Mouse (Mus musculus) limb, embryonic 11.5 days (tissue): ENCODE data around the gene Echs1. TPM values are rescaled to one million over a fixed set of nuclear protein-coding genes. Genes with fewer than 3 reads are reported as not detected.

Experiments
- ATAC-seq: fragments of 200-750 bp; cut with Nextera tagmentation; 2 replicates; pipeline ENCODE4 v1.8.0; 2017; ENCODE audit warnings: low read depth; ENCODE audit not compliant: insufficient number of reproducible peaks, low FRiP score, low TSS enrichment
- DNase-seq: peaks from one replicate; pipeline ENCODE4 v3.0.0-alpha.2; 2015; ENCODE audit warnings: low spot score
- H3K27ac ChIP-seq: fragments of 300-500 bp; sonication (generic); replicated peaks from 2 replicates; pipeline ENCODE4 v1.5.1; 2014; ENCODE audit warnings: low read depth, mild to moderate bottlenecking, low read length
- H3K27me3 ChIP-seq: fragments of 300-500 bp; sonication (generic); 2 replicates; pipeline ENCODE4 v1.6.1; 2014; ENCODE audit warnings: mild to moderate bottlenecking, low read length, mixed read lengths; ENCODE audit not compliant: control insufficient read depth, insufficient read depth
- H3K36me3 ChIP-seq: fragments of 300-500 bp; sonication (generic); 2 replicates; pipeline ENCODE4 v1.6.1; 2014; ENCODE audit warnings: mild to moderate bottlenecking, low read length, moderate library complexity, mixed read lengths; ENCODE audit not compliant: control insufficient read depth, insufficient read depth
- H3K4me1 ChIP-seq: fragments of 300-500 bp; sonication (generic); 2 replicates; pipeline ENCODE4 v1.6.1; 2014; ENCODE audit warnings: low read length, mixed read lengths; ENCODE audit not compliant: control insufficient read depth, insufficient read depth
- H3K4me2 ChIP-seq: fragments of 300-500 bp; sonication (generic); 2 replicates; pipeline ENCODE4 v1.6.1; 2014; ENCODE audit warnings: low read depth, mild to moderate bottlenecking, moderate library complexity; ENCODE audit not compliant: severe bottlenecking
- H3K4me3 ChIP-seq: fragments of 300-500 bp; sonication (generic); 2 replicates; pipeline ENCODE4 v1.5.1; 2014; ENCODE audit warnings: low read depth, low read length
- H3K9ac ChIP-seq: fragments of 300-500 bp; sonication (generic); 2 replicates; pipeline ENCODE4 v1.6.1; 2014; ENCODE audit warnings: mild to moderate bottlenecking, low read length
- H3K9me3 ChIP-seq: fragments of 300-500 bp; sonication (generic); 2 replicates; pipeline ENCODE4 v1.6.1; 2016; ENCODE audit warnings: low read length; ENCODE audit not compliant: control insufficient read depth
- WGBS: fragments of 180-500 bp; shearing (Covaris S2); extraction: QIAGEN DNeasy Blood & Tissue Kit; methylation state at CpG from one replicate; pipeline ENCODE4 v1.1.7; 2014; 5-methylcytosine and 5-hydroxymethylcytosine counted together
- polyA plus RNA-seq: library from polyadenylated mRNA; unstranded; fragments of >200 nt; fragmentation: Nextera tagmentation; extraction: Ambion mirVana; gene quantifications from 2 replicates; pipeline ENCODE4 v1.2.1, GENCODE M21; 2014

Gene Echs1
- 188 and 195 TPM in 2 replicates for polyA plus RNA-seq

GRCm38 (mm10) chr7:140116329-140117054 is at the start of gene Echs1:
Gene Echs1, minus strand, starts transcription at chr7:140116476.
- no peaks in the 10 kb centered on the region for H3K9me3 ChIP-seq
- peak within 1 kb of the TSS; percentile 74 for H3K4me3 ChIP-seq
- DNase-seq (peak; percentile 87), ATAC-seq (peak; percentile 90)
- H3K4me2 ChIP-seq, result peak within 1 kb of the TSS; percentile 76
- 3% methylated on average over 28 of the region's 28 CpGs for WGBS
- no peaks in the 10 kb centered on the region for H3K4me1 ChIP-seq
- no peaks in the 10 kb centered on the region for H3K27me3 ChIP-seq
- H3K27ac ChIP-seq, result peak within 1 kb of the TSS; percentile 68
- peak within 1 kb of the TSS; percentile 89 for H3K9ac ChIP-seq
- no peaks in the 10 kb centered on the region for H3K36me3 ChIP-seq

DNA sequence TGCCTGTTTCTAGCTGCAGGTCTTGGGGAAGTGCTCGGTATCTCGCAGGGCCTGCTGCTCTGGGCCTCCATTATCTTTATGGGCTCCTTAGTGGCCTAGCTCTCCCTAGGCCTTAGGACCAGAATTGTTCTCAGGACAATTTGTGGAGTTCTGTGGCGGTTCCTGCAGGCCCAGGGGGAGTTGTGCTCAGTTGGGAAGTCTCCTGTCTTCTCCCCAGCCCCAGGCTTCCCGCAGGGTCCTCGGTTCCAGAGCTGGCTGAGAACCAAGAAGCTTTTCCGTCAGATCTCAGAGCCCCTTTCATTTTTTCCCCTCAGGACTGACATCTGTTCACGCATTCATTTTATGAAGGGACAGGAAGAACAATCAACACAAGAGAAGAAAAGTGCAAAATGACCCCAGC is 48.4 kb upstream of the Echs1 start, which contains the start of gene Olfr522:
TSS of gene Olfr522 (minus strand) at position 101 of the 400 bp plus-strand sequence.
- no peak within 1 kb of the TSS for H3K4me2 ChIP-seq
- no peak for ATAC-seq
- H3K27me3 ChIP-seq, result no peaks in the 10 kb centered on the region
- no peak for DNase-seq
- no peak within 1 kb of the TSS for H3K27ac ChIP-seq
- no peaks in the 10 kb centered on the region for H3K36me3 ChIP-seq
- no peaks in the 10 kb centered on the region for H3K9me3 ChIP-seq
- 75% methylated on average over 7 of the region's 7 CpGs for WGBS
- H3K4me1 ChIP-seq, result no peaks in the 10 kb centered on the region
- no peak within 1 kb of the TSS for H3K4me3 ChIP-seq
- H3K9ac ChIP-seq, result no peak within 1 kb of the TSS

DNA sequence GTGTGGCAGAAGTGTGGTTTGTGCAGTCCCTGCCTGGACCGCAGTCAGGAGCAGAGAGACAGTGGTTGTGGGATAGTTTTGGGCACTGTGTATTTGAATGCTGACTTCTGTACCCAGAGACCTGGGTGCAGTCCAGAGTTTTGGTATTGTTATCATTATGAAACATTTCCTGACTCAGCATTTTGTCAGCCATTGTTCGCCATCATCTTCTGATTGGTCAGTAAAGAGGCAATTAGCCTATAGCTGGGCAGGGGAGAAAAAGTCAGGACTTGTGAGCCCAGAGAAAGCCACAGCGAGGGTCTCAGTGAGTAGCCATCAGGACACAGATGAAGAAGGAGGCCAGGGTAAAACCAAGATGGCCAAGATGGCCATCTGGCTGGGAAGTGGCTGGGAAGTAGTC is 44.1 kb upstream of the Echs1 start:
- Histone ChIP-seq H3K4me2 (no peak overlapping the region), H3K4me3 (no peak overlapping the region), H3K4me1 (no peaks in the 10 kb centered on the region), H3K36me3 (no peaks in the 10 kb centered on the region), H3K9me3 (no peaks in the 10 kb centered on the region), H3K27me3 (no peaks in the 10 kb centered on the region; the same call in 1 of the 2 replicates), H3K27ac (no peak overlapping the region), H3K9ac (no peak overlapping the region)
- no peak for DNase-seq
- 87% methylated on average over 3 of the region's 3 CpGs for WGBS
- no peak for ATAC-seq

DNA sequence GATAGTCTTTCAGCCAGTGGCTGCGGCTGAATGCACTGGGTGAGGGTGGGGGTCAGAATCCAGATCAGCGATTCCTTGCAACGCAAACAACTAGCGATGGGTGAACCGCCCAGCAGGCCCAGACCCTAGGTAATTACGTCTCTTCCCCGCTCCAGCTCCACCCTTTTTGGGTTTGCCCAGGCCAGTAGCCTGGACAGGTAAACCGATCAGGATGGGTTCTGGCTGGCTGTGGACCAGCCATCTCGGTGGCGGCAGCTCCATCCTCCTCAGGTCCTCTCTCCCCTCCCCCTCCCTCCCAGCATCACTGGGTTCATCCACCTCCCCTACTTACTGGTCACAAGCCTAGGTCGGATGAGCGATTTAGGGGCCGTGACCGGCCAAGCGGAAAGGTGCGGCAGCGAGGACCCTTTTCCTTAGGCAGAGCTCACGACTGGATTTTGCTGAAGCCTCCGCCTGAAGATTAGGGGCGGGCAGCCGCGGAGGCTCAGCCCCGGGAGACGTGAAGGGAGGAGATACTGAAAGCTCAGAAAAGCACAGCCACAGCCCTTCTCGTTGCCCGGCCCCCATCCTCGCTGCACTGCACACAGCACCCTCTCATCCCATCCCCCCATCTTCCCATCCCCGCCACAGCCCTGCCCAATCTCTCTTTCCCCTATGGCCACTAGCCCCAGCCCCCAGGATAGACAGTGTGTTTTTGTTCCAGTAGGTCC is 38.1 kb upstream of the Echs1 start, which contains the start of gene Sprn:
TSS of gene Sprn (minus strand) at position 660 of the 710 bp plus-strand sequence.
- Histone ChIP-seq H3K27me3 (peaks cover 25% of the 10 kb centered on the region), H3K27ac (no peak within 1 kb of the TSS), H3K4me1 (0 out of 2 replicates have a peak, but pooled peaks cover 3% of the 10 kb centered on the region), H3K9me3 (no peaks in the 10 kb centered on the region), H3K4me2 (peak within 1 kb of the TSS; percentile 26; the same call in 1 of the 2 replicates), H3K9ac (peak within 1 kb of the TSS; percentile 23; the same call in 1 of the 2 replicates), H3K4me3 (peak within 1 kb of the TSS; percentile 10; the same call in 1 of the 2 replicates), H3K36me3 (no peaks in the 10 kb centered on the region)
- ATAC-seq (0 out of 2 replicates have a peak, but pooled peaks have one; percentile 20), DNase-seq (no peak)
- 5% methylated on average over 28 of the region's 28 CpGs for WGBS

GRCm38 (mm10) chr7:140153829-140154217 is 37.5 kb upstream of the Echs1 start:
- Histone ChIP-seq H3K36me3 (no peaks in the 10 kb centered on the region), H3K9ac (no peak overlapping the region), H3K9me3 (no peaks in the 10 kb centered on the region), H3K4me2 (peak overlapping the region; percentile 26; the same call in 1 of the 2 replicates), H3K27ac (no peak overlapping the region), H3K4me1 (0 out of 2 replicates have a peak, but pooled peaks cover 3% of the 10 kb centered on the region), H3K27me3 (peaks cover 25% of the 10 kb centered on the region), H3K4me3 (no peak overlapping the region)
- WGBS, result 14% methylated on average over 4 of the region's 4 CpGs
- DNase-seq (no peak), ATAC-seq (no peak)

GRCm38 (mm10) chr7:140153383-140153782 is 37.1 kb upstream of the Echs1 start:
- Histone ChIP-seq H3K27me3 (peaks cover 25% of the 10 kb centered on the region), H3K36me3 (no peaks in the 10 kb centered on the region), H3K9me3 (no peaks in the 10 kb centered on the region), H3K4me3 (no peak overlapping the region), H3K9ac (no peak overlapping the region), H3K4me2 (peak overlapping the region; percentile 33; the same call in 1 of the 2 replicates), H3K27ac (no peak overlapping the region), H3K4me1 (0 out of 2 replicates have a peak, but pooled peaks cover 3% of the 10 kb centered on the region)
- ATAC-seq (no peak), DNase-seq (peak; percentile 41)
- 7% methylated on average over 28 of the region's 28 CpGs for WGBS

GRCm38 (mm10) chr7:140144550-140144949 is 28.3 kb upstream of the Echs1 start:
- no peaks in the 10 kb centered on the region for H3K27me3 ChIP-seq
- H3K9me3 ChIP-seq, result no peaks in the 10 kb centered on the region
- no peak overlapping the region for H3K9ac ChIP-seq
- DNase-seq, result no peak
- ATAC-seq, result no peak
- H3K27ac ChIP-seq, result no peak overlapping the region
- 85% methylated on average over 4 of the region's 4 CpGs for WGBS
- H3K4me2 ChIP-seq, result no peak overlapping the region
- no peak overlapping the region for H3K4me3 ChIP-seq
- H3K4me1 ChIP-seq, result no peaks in the 10 kb centered on the region
- H3K36me3 ChIP-seq, result no peaks in the 10 kb centered on the region

- H3K4me3 ChIP-seq, result no peak overlapping the region
- no peaks in the 10 kb centered on the region for H3K27me3 ChIP-seq
- H3K4me1 ChIP-seq, result peaks cover 4% of the 10 kb centered on the region; the same call in 1 of the 2 replicates
- H3K9me3 ChIP-seq, result no peaks in the 10 kb centered on the region
- ATAC-seq (no peak), DNase-seq (peak; percentile 65)
- no peak overlapping the region for H3K9ac ChIP-seq
- WGBS, result 5% methylated on average over 14 of the region's 14 CpGs
- H3K4me2 ChIP-seq, result no peak overlapping the region
- no peaks in the 10 kb centered on the region for H3K36me3 ChIP-seq
- no peak overlapping the region for H3K27ac ChIP-seq
Measured at GRCm38 (mm10) chr7:140141350-140141749, 25.1 kb upstream of the Echs1 start.
